Mouse (Mus musculus) telencephalon, adult 2 months (tissue): ENCODE measurements at regions not wholly inside any gene's neighbourhood (a gene's known extent, or its start where the extent isn't known, plus 50 kb on each side); places are given as distances from the start of the nearest gene placed in this dataset.

Experiments
- DNase-seq: peaks from one replicate; pipeline ENCODE4 v3.0.0-alpha.2; 2011; ENCODE audit warnings: low read depth, low spot score

GRCm38 (mm10) chr6:126362331-126362730 lies 172.9 kb downstream of the Kcna5 start:
- DNase-seq = no peak

GRCm38 (mm10) chr6:126353346-126353745 lies 181.9 kb downstream of the Kcna5 start:
- DNase-seq = no peak

GRCm38 (mm10) chr6:126350476-126350875 lies 183.8 kb upstream of the Ntf3 start:
- no peak for DNase-seq

GRCm38 (mm10) chr6:126349905-126350304 lies 183.2 kb upstream of the Ntf3 start:
- no peak for DNase-seq

GRCm38 (mm10) chr6:126345221-126345620 lies 178.5 kb upstream of the Ntf3 start:
- no peak for DNase-seq

- peak; percentile 50 for DNase-seq
Measured at GRCm38 (mm10) chr6:126340098-126340610, 173.4 kb upstream of the Ntf3 start.

- no peak for DNase-seq
Measured at GRCm38 (mm10) chr6:126337711-126338110, 171.0 kb upstream of the Ntf3 start.

- peak; percentile 77 for DNase-seq
Measured at GRCm38 (mm10) chr6:126334258-126334657, 167.5 kb upstream of the Ntf3 start.

- DNase-seq = no peak
Measured at GRCm38 (mm10) chr6:126327187-126327586, 160.5 kb upstream of the Ntf3 start.

- no peak for DNase-seq
Measured at GRCm38 (mm10) chr6:126318523-126318922, 151.8 kb upstream of the Ntf3 start.

- no peak for DNase-seq
Measured at GRCm38 (mm10) chr6:126310786-126311480, 144.2 kb upstream of the Ntf3 start.

GRCm38 (mm10) chr6:126303086-126303485 lies 136.4 kb upstream of the Ntf3 start:
- no peak for DNase-seq

GRCm38 (mm10) chr6:126291581-126291980 lies 124.9 kb upstream of the Ntf3 start:
- DNase-seq = no peak

- no peak for DNase-seq
Measured at GRCm38 (mm10) chr6:126287166-126287565, 120.5 kb upstream of the Ntf3 start.

GRCm38 (mm10) chr6:126286201-126286600 lies 119.5 kb upstream of the Ntf3 start:
- no peak for DNase-seq

GRCm38 (mm10) chr6:126284409-126284808 lies 117.7 kb upstream of the Ntf3 start:
- no peak for DNase-seq

- no peak for DNase-seq
Measured at GRCm38 (mm10) chr6:126280352-126280751, 113.6 kb upstream of the Ntf3 start.

GRCm38 (mm10) chr6:126245986-126246385 lies 79.3 kb upstream of the Ntf3 start:
- DNase-seq = no peak

GRCm38 (mm10) chr6:126245431-126245830 lies 78.7 kb upstream of the Ntf3 start:
- no peak for DNase-seq

GRCm38 (mm10) chr6:126242299-126242698 lies 75.6 kb upstream of the Ntf3 start:
- DNase-seq = no peak

- no peak for DNase-seq
Measured at GRCm38 (mm10) chr6:126240256-126240655, 73.5 kb upstream of the Ntf3 start.
